Mouse (Mus musculus) neural tube, embryonic 10.5 days (tissue): Measurements from ENCODE around the gene Sulf2.

Experiments
- DNase-seq: peaks from one replicate; pipeline ENCODE4 v3.0.0-alpha.2; 2017; ENCODE audit warnings: low spot score; ENCODE audit errors: extremely low spot score

Sulf2 gene

GRCm38 (mm10) chr2:166024621-166025020 lies 130.8 kb downstream of the Sulf2 start:
- no peak for DNase-seq

- no peak for DNase-seq
Observed at GRCm38 (mm10) chr2:166024079-166024478, 131.4 kb downstream of the Sulf2 start.
